Mouse (Mus musculus) small intestine, adult 10 weeks (tissue): ENCODE measurements around the gene Hmgcs2. TPM values are rescaled to one million over a fixed set of nuclear protein-coding genes. Genes with fewer than 3 reads are reported as not detected.

Source experiments
- polyA plus RNA-seq: library from polyadenylated mRNA; stranded (reverse); fragments of 350-450 nt; fragmentation: Illumina TruSeq; extraction: RNeasy Lipid Tissue Mini Kit (QIAGEN cat#74804); gene quantifications from one replicate; pipeline ENCODE4 v1.2.3, GENCODE M21; 2014; ENCODE audit warnings: low replicate concordance

Hmgcs2 gene
- 10.5 TPM for polyA plus RNA-seq

GRCm38 (mm10) chr3:98280204-98280932, at the start of gene Hmgcs2:
Gene Hmgcs2 (plus strand): TSS chr3:98280435.

GRCm38 (mm10) chr3:98339706-98340109, 59.5 kb downstream of the Hmgcs2 start, which contains the start of gene Phgdh:
Gene Phgdh (minus strand): TSS chr3:98339990.

Other genes with a start within 250 kb of the Hmgcs2 start
- gene Adam30, start 119.8 kb upstream of the Hmgcs2 start, polyA plus RNA-seq = not detected
- 166 TPM for gene Reg4, start 58.3 kb upstream of the Hmgcs2 start, polyA plus RNA-seq
- not detected for gene Phgdh, start 59.6 kb downstream of the Hmgcs2 start, polyA plus RNA-seq
- gene Zfp697, start 102.0 kb downstream of the Hmgcs2 start, polyA plus RNA-seq = 1.3 TPM
- not detected for gene Gm4450, start 176.7 kb downstream of the Hmgcs2 start, polyA plus RNA-seq
- gene Hsd3b4, start 230.1 kb downstream of the Hmgcs2 start, polyA plus RNA-seq = not detected